Comparison of ENCODE assay signal across 22 mouse cellular contexts in genomic region chr5:149324739-149325138, GRCm38 (mm10).
DNase-seq lines count a peak whose midpoint lies in the region; ATAC-seq lines count a peak whose summit lies in the region.
"Had no signal": no experiment of that assay in that cellular context is flagged by ENCODE, and none has a peak within 500 bp of the region (broad histone marks: within the 10 kb centered on the region; RNA-seq: fewer than 3 reads in every experiment).

No protein-coding gene starts in this region.

- no peaks in the 10 kb centered on the region for H3K36me3 ChIP-seq in hindbrain, embryonic 10.5 days
- no peaks in the 10 kb centered on the region for H3K36me3 ChIP-seq in hindbrain, embryonic 14.5 days (replicated peaks; ENCODE audit: control insufficient read depth, insufficient read depth)
- no peaks in the 10 kb centered on the region for H3K36me3 ChIP-seq in embryonic facial prominence, embryonic 12.5 days
- H3K36me3 ChIP-seq: embryonic facial prominence, embryonic 13.5 days; forebrain, embryonic 15.5 days; heart, embryonic 12.5 days; hindbrain, embryonic 12.5 days; limb, embryonic 15.5 days; midbrain, embryonic 13.5 days; neural tube, embryonic 13.5 days had no signal

- H3K27ac ChIP-seq in hindbrain, embryonic 10.5 days, result peak overlapping the region; percentile 40; the same call in 1 of the 2 replicates
- H3K27ac ChIP-seq in hindbrain, embryonic 14.5 days, result no peak overlapping the region
- H3K27ac ChIP-seq in embryonic facial prominence, embryonic 12.5 days, result 0 out of 2 replicates have a peak overlapping the region, but pooled peaks have one; percentile 36
- H3K27ac ChIP-seq: embryonic facial prominence, embryonic 13.5 days; forebrain, embryonic 15.5 days; hindbrain, embryonic 12.5 days; limb, embryonic 15.5 days; liver, embryonic 14.5 days; midbrain, embryonic 13.5 days; neural tube, embryonic 13.5 days had no signal

- no peak overlapping the region for H3K9ac ChIP-seq in hindbrain, embryonic 14.5 days
- H3K9ac ChIP-seq in embryonic facial prominence, embryonic 12.5 days, result no peak overlapping the region
- H3K9ac ChIP-seq: embryonic facial prominence, embryonic 13.5 days; forebrain, embryonic 15.5 days; heart, embryonic 12.5 days; hindbrain, embryonic 12.5 days; limb, embryonic 15.5 days; liver, embryonic 14.5 days; lung, embryonic 14.5 days; midbrain, embryonic 13.5 days; neural tube, embryonic 13.5 days had no signal

- 0 out of 2 replicates have a peak, but pooled peaks cover 4% of the 10 kb centered on the region for H3K27me3 ChIP-seq in hindbrain, embryonic 10.5 days (ENCODE audit: insufficient read depth, poor library complexity, severe bottlenecking)
- no peaks in the 10 kb centered on the region for H3K27me3 ChIP-seq in hindbrain, embryonic 14.5 days (ENCODE audit: control insufficient read depth, insufficient read depth, low read length)
- no peaks in the 10 kb centered on the region for H3K27me3 ChIP-seq in embryonic facial prominence, embryonic 12.5 days
- H3K27me3 ChIP-seq: embryonic facial prominence, embryonic 13.5 days; forebrain, embryonic 15.5 days; heart, embryonic 12.5 days; hindbrain, embryonic 12.5 days; limb, embryonic 15.5 days; midbrain, embryonic 13.5 days; neural tube, embryonic 13.5 days had no signal

- ATAC-seq in hindbrain, embryonic 14.5 days (ENCODE audit: low FRiP score), result no peak
- ATAC-seq in embryonic facial prominence, embryonic 12.5 days (ENCODE audit: insufficient number of reproducible peaks, insufficient read depth, low FRiP score, low TSS enrichment), result no peak
- ATAC-seq: forebrain, embryonic 15.5 days; midbrain, embryonic 13.5 days had no signal

- no peaks in the 10 kb centered on the region for H3K9me3 ChIP-seq in hindbrain, embryonic 10.5 days
- H3K9me3 ChIP-seq in hindbrain, embryonic 14.5 days (ENCODE audit: control insufficient read depth, low read length), result no peaks in the 10 kb centered on the region
- H3K9me3 ChIP-seq in embryonic facial prominence, embryonic 12.5 days, result no peaks in the 10 kb centered on the region
- H3K9me3 ChIP-seq: embryonic facial prominence, embryonic 13.5 days; forebrain, embryonic 15.5 days; heart, embryonic 12.5 days; hindbrain, embryonic 12.5 days; limb, embryonic 15.5 days; midbrain, embryonic 13.5 days; neural tube, embryonic 13.5 days had no signal

- no peak overlapping the region for H3K4me3 ChIP-seq in hindbrain, embryonic 10.5 days
- H3K4me3 ChIP-seq in hindbrain, embryonic 14.5 days (replicated peaks; ENCODE audit: low read length), result no peak overlapping the region
- no peak overlapping the region for H3K4me3 ChIP-seq in embryonic facial prominence, embryonic 12.5 days
- H3K4me3 ChIP-seq: embryonic facial prominence, embryonic 13.5 days; forebrain, embryonic 15.5 days; heart, embryonic 12.5 days; hindbrain, embryonic 12.5 days; limb, embryonic 15.5 days; midbrain, embryonic 13.5 days; neural tube, embryonic 13.5 days had no signal

- H3K4me1 ChIP-seq in hindbrain, embryonic 10.5 days (replicated peaks), result peaks cover 65% of the 10 kb centered on the region
- peaks cover 39% of the 10 kb centered on the region for H3K4me1 ChIP-seq in hindbrain, embryonic 14.5 days (replicated peaks; ENCODE audit: control insufficient read depth, insufficient read depth, low read length)
- H3K4me1 ChIP-seq in embryonic facial prominence, embryonic 12.5 days, result peaks cover 55% of the 10 kb centered on the region

- 86% methylated on average over 13 of the region's 13 CpGs for WGBS in hindbrain, embryonic 10.5 days
- 84% methylated on average over 13 of the region's 13 CpGs for WGBS in hindbrain, embryonic 14.5 days
- WGBS in embryonic facial prominence, embryonic 12.5 days, result 82% methylated on average over 13 of the region's 13 CpGs

- H3K4me2 ChIP-seq in hindbrain, embryonic 14.5 days (replicated peaks), result no peak overlapping the region
- H3K4me2 ChIP-seq in embryonic facial prominence, embryonic 12.5 days (replicated peaks), result no peak overlapping the region
- H3K4me2 ChIP-seq: embryonic facial prominence, embryonic 13.5 days; forebrain, embryonic 15.5 days; heart, embryonic 12.5 days; hindbrain, embryonic 12.5 days; limb, embryonic 15.5 days; lung, embryonic 14.5 days; midbrain, embryonic 13.5 days; neural tube, embryonic 13.5 days had no signal

- DNase-seq in hindbrain, embryonic 10.5 days (ENCODE audit: low spot score), result no peak
- no peak for DNase-seq in hindbrain, embryonic 14.5 days (ENCODE audit: low spot score)
- peak; percentile 77 for DNase-seq in naive thymus-derived CD4-positive, alpha-beta T cell, adult 2 months (ENCODE audit: low read depth)
- DNase-seq in thymus, postnatal 36 days, result peak; percentile 65 to 74
- no peak for DNase-seq in adrenal gland, adult (ENCODE audit: inconsistent age in 2 of 2, low spot score in 1 of 2)
- DNase-seq in B cell, adult 2 months, result no peak
- no peak for DNase-seq in layer of hippocampus, adult 9-11 months
- DNase-seq: adrenal gland, postnatal 36 days; cerebellum, adult 9-11 months; heart, postnatal 10 days; kidney, adult 8-10 months; kidney, postnatal 14 days; lung, embryonic 14.5 days had no signal

Comparison
In these comparisons a context has a peak if more than half of its experiments do, and no peak if none do; other contexts are left out.
1. DNase-seq: peak in naive thymus-derived CD4-positive, alpha-beta T cell, adult 2 months (single experiment) and thymus, postnatal 36 days (2 of 2); none in hindbrain, embryonic 10.5 days (single experiment), hindbrain, embryonic 14.5 days (single experiment), adrenal gland, adult (0 of 2), B cell, adult 2 months (0 of 2) and layer of hippocampus, adult 9-11 months (single experiment).